Mouse (Mus musculus) ZHBTc4 (cell line): ENCODE results near the gene Slc10a7.

Experiments
- DNase-seq: peaks from one replicate; pipeline ENCODE4 v3.0.0-alpha.2; 2011; ENCODE audit warnings: low read depth, low spot score

The Slc10a7 gene

GRCm38 (mm10) chr8:78732995-78733512, 223.9 kb downstream of the Slc10a7 start:
- no peak for DNase-seq

GRCm38 (mm10) chr8:78734721-78735517, 225.8 kb downstream of the Slc10a7 start:
- DNase-seq, result no peak

GRCm38 (mm10) chr8:78738304-78738703, 229.2 kb downstream of the Slc10a7 start:
- no peak for DNase-seq

- DNase-seq, result no peak
Measured at GRCm38 (mm10) chr8:78740936-78741335, 231.8 kb downstream of the Slc10a7 start.

GRCm38 (mm10) chr8:78741496-78741895, 232.3 kb downstream of the Slc10a7 start:
- DNase-seq, result no peak

GRCm38 (mm10) chr8:78741965-78742364, 232.8 kb downstream of the Slc10a7 start:
- no peak for DNase-seq

GRCm38 (mm10) chr8:78742453-78742852, 233.3 kb downstream of the Slc10a7 start:
- peak; percentile 48 for DNase-seq

GRCm38 (mm10) chr8:78747052-78747451, 237.9 kb downstream of the Slc10a7 start:
- no peak for DNase-seq

- DNase-seq, result no peak
Measured at GRCm38 (mm10) chr8:78748701-78749100, 239.6 kb downstream of the Slc10a7 start.

- DNase-seq, result no peak
Measured at GRCm38 (mm10) chr8:78749861-78750825, 241.0 kb downstream of the Slc10a7 start.

- DNase-seq, result no peak
Measured at GRCm38 (mm10) chr8:78751151-78751550, 242.0 kb downstream of the Slc10a7 start.

- no peak for DNase-seq
Measured at GRCm38 (mm10) chr8:78754986-78755385, 245.8 kb downstream of the Slc10a7 start.

GRCm38 (mm10) chr8:78759139-78759538, 250.0 kb downstream of the Slc10a7 start:
- no peak for DNase-seq

GRCm38 (mm10) chr8:78764976-78765375, 255.8 kb downstream of the Slc10a7 start:
- DNase-seq, result no peak

GRCm38 (mm10) chr8:78765556-78765955, 256.4 kb downstream of the Slc10a7 start:
- no peak for DNase-seq

- DNase-seq, result no peak
Measured at GRCm38 (mm10) chr8:78770584-78770983, 261.4 kb downstream of the Slc10a7 start.

GRCm38 (mm10) chr8:78771256-78771655, 262.1 kb downstream of the Slc10a7 start:
- DNase-seq, result no peak

- no peak for DNase-seq
Measured at GRCm38 (mm10) chr8:78776816-78777215, 267.7 kb downstream of the Slc10a7 start.
